Mouse (Mus musculus) intestine, postnatal 0 days (tissue): ENCODE results near the gene Zfp958. TPM values are rescaled to one million over a fixed set of nuclear protein-coding genes. Genes with fewer than 3 reads are reported as not detected.
A peak's percentile ranks its signal among the peaks of the same experiment; 100 is the strongest.
"Not testable (repeated sequence)": the region's sequence is repeated elsewhere in the genome, so short reads cannot be mapped to it uniquely, and the experiment has no call there.

Experiments
- ATAC-seq: fragments of 200-750 bp; cut with Nextera tagmentation; 2 replicates; pipeline ENCODE4 v1.8.0; 2017; ENCODE audit warnings: mild to moderate bottlenecking, moderate TSS enrichment, moderate library complexity
- H3K27ac ChIP-seq: fragments of 300-500 bp; sonication (generic); 2 replicates; pipeline ENCODE4 v1.5.1; 2014; ENCODE audit warnings: mild to moderate bottlenecking, low read depth, low read length, moderate library complexity
- H3K27me3 ChIP-seq: fragments of 300-500 bp; sonication (generic); replicated peaks from 2 replicates; pipeline ENCODE4 v1.6.1; 2014; ENCODE audit warnings: low read length, mixed read lengths; ENCODE audit not compliant: control insufficient read depth, insufficient read depth
- H3K36me3 ChIP-seq: fragments of 300-500 bp; sonication (generic); 2 replicates; pipeline ENCODE4 v1.6.1; 2014; ENCODE audit warnings: mild to moderate bottlenecking, moderate library complexity; ENCODE audit not compliant: control insufficient read depth, insufficient read depth
- H3K4me1 ChIP-seq: fragments of 300-500 bp; sonication (generic); replicated peaks from 2 replicates; pipeline ENCODE4 v1.6.1; 2014; ENCODE audit warnings: antibody characterized with exemption, low read length, mixed read lengths; ENCODE audit not compliant: control insufficient read depth, insufficient read depth
- H3K4me2 ChIP-seq: fragments of 300-500 bp; sonication (generic); replicated peaks from 2 replicates; pipeline ENCODE4 v1.6.1; 2014; ENCODE audit warnings: low read depth, mild to moderate bottlenecking, moderate library complexity
- H3K4me3 ChIP-seq: fragments of 300-500 bp; sonication (generic); 2 replicates; pipeline ENCODE4 v1.5.1; 2014; ENCODE audit warnings: low read depth, low read length
- H3K9ac ChIP-seq: fragments of 300-500 bp; sonication (generic); 2 replicates; pipeline ENCODE4 v1.6.1; 2014; ENCODE audit warnings: mild to moderate bottlenecking, low read depth, low read length
- H3K9me3 ChIP-seq: fragments of 300-500 bp; sonication (generic); 2 replicates; pipeline ENCODE4 v1.6.1; 2016; ENCODE audit warnings: mixed run types; ENCODE audit not compliant: control insufficient read depth
- CTCF ChIP-seq: sonication (generic); IDR thresholded peaks from 2 replicates; pipeline ENCODE4 v1.5.1; 2016; ENCODE audit warnings: low read depth, mild to moderate bottlenecking, control low read depth, antibody characterized with exemption, moderate library complexity
- WGBS: fragments of 180-500 bp; shearing (Covaris S2); extraction: QIAGEN DNeasy Blood & Tissue Kit; methylation state at CpG from one replicate; pipeline ENCODE4 v1.1.7; 2014; 5-methylcytosine and 5-hydroxymethylcytosine counted together
- polyA plus RNA-seq: library from polyadenylated mRNA; unstranded; fragments of >200 nt; fragmentation: Nextera tagmentation; extraction: Ambion mirVana; gene quantifications from 2 replicates; pipeline ENCODE4 v1.2.1, GENCODE M21; 2015

Zfp958 gene
- polyA plus RNA-seq, 1 experiment from 2014 or later: 6.2 TPM

DNA sequence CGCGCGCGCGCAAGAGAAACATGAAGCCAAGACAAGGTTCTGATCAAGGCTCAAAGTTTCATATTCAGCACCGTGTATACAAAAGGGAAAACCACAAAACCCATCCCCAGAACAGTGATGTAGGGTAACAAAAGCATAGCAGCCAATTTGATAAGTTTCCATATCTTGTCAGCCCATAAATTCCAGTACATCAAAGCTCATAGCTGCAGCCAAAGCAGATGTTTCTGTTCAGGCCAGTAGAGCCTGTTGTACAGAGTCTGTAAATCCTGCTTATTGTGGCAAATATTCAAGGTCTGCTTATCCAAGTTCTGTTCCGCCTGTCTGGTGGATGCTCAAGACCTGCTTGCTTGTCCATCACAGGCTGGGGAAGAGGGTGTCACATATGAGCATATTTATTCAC lies 4.1 kb upstream of the Zfp958 start:
- Histone ChIP-seq H3K9ac (no peak overlapping the region), H3K27ac (no peak overlapping the region), H3K4me1 (no peaks in the 10 kb centered on the region), H3K9me3 (no peaks in the 10 kb centered on the region), H3K4me3 (no peak overlapping the region), H3K4me2 (no peak overlapping the region), H3K27me3 (no peaks in the 10 kb centered on the region), H3K36me3 (no peaks in the 10 kb centered on the region)
- ATAC-seq: no peak
- 81% methylated on average over 7 of the region's 7 CpGs for WGBS
- TF ChIP-seq CTCF: no peak

- ATAC-seq, H3K9ac ChIP-seq, H3K9me3 ChIP-seq, H3K27me3 ChIP-seq, H3K4me3 ChIP-seq, H3K27ac ChIP-seq, H3K4me1 ChIP-seq, H3K36me3 ChIP-seq, H3K4me2 ChIP-seq: not testable (repeated sequence)
- 81% methylated on average over 4 of the region's 4 CpGs for WGBS
Observed at GRCm38 (mm10) chr8:4611626-4612175, 1.3 kb upstream of the Zfp958 start.

GRCm38 (mm10) chr8:4627349-4627748 lies 14.4 kb downstream of the Zfp958 start:
- 95% methylated on average over 1 of the region's 1 CpGs for WGBS
- H3K4me1 ChIP-seq: no peaks in the 10 kb centered on the region
- H3K9ac ChIP-seq: no peak overlapping the region
- no peak for TF ChIP-seq CTCF
- peaks cover 46% of the 10 kb centered on the region for H3K36me3 ChIP-seq
- 0 out of 2 replicates have a peak overlapping the region, but pooled peaks have one; percentile 16 for H3K27ac ChIP-seq
- H3K4me2 ChIP-seq: no peak overlapping the region
- peaks cover 25% of the 10 kb centered on the region for H3K9me3 ChIP-seq
- no peaks in the 10 kb centered on the region for H3K27me3 ChIP-seq
- no peak for ATAC-seq
- H3K4me3 ChIP-seq: no peak overlapping the region

- no peak for ATAC-seq
- no peak overlapping the region for H3K4me3 ChIP-seq
- TF ChIP-seq CTCF: no peak
- H3K27me3 ChIP-seq: no peaks in the 10 kb centered on the region
- H3K4me2 ChIP-seq: no peak overlapping the region
- H3K9me3 ChIP-seq: no peaks in the 10 kb centered on the region
- WGBS: 93% methylated on average over 4 of the region's 4 CpGs
- H3K27ac ChIP-seq: no peak overlapping the region
- no peaks in the 10 kb centered on the region for H3K36me3 ChIP-seq
- no peaks in the 10 kb centered on the region for H3K4me1 ChIP-seq
- no peak overlapping the region for H3K9ac ChIP-seq
Observed at GRCm38 (mm10) chr8:4637071-4637470, 24.1 kb downstream of the Zfp958 start.

DNA sequence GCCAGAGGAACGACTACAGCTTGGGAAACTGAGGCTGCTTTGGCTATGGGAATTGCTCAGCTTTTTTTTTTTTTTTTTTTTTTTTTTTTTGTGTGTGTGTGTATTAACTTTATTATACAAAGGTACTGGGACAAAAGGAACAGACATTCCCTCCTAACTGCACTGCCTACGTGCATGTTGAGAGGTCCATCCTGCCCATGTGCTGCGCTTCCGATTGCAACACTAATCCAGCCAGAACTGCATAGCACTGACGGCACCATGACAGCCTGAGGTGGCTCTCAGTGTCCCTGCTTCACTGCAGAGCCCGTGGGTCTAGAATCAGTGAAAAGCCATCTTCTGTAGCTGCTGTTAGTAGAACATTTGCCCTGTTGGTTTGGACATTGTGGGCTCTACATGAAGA lies 30.0 kb downstream of the Zfp958 start:
- not testable (repeated sequence) for H3K27me3 ChIP-seq, ATAC-seq, H3K27ac ChIP-seq, H3K4me3 ChIP-seq, H3K9me3 ChIP-seq, H3K36me3 ChIP-seq, H3K4me1 ChIP-seq, H3K4me2 ChIP-seq, H3K9ac ChIP-seq
- 87% methylated on average over 6 of the region's 6 CpGs for WGBS

DNA sequence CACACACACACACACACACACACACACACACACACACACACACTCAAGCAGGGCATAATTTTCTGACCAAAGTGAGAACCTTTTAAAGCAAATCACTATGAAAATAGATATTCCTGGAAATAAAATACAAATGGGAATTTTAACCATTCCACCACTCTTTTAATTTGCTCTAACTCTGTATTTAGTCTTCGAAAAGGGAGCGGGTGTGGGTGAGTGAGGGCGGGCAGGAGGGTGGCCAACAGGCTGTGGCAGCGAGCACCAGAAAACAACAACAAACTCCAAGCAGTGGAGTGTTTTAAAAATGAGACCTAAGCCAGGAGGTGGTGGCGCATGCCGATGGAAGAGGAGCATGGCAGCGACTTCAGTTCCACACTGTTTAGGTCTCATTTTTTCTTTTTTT lies 43.6 kb downstream of the Zfp958 start:
- Histone ChIP-seq H3K4me2 (no peak overlapping the region), H3K27me3 (no peaks in the 10 kb centered on the region), H3K4me3 (no peak overlapping the region), H3K9ac (no peak overlapping the region), H3K4me1 (no peaks in the 10 kb centered on the region), H3K9me3 (no peaks in the 10 kb centered on the region), H3K36me3 (no peaks in the 10 kb centered on the region), H3K27ac (no peak overlapping the region)
- WGBS: 85% methylated on average over 7 of the region's 7 CpGs
- TF ChIP-seq CTCF: no peak
- no peak for ATAC-seq
